Mouse (Mus musculus): ENCODE measurements at regions not wholly inside any gene's neighbourhood (a gene's known extent, or its start where the extent isn't known, plus 50 kb on each side); places are given as distances from the start of the nearest gene placed in this dataset.

DNA sequence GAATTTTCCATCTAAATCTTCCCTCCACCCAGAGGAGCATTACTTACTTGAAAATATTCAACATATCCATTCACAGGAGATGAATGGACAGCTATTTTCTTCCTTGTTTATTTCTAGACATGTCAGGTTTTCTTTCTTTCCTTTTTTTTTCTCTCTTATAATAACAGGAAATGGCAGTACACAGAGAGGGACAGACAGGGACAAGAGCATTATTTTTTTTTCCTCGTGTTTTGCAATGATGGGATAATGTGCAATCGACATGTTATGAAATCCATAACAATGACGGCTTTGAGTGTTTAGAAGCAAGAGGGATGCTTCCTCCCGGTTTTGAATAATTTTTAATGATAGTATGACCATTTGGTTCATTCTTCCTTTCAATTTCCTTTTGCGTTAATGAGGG, 86.6 kb upstream of the Gm765 start:
- DNase-seq, result no peak

- no peak for DNase-seq
These were observed 60.1 kb upstream of the Gm765 start for GRCm38 (mm10) chr6:98402605-98403004.

GRCm38 (mm10) chr6:98394589-98394988, 52.0 kb upstream of the Gm765 start:
- no peak for DNase-seq

All from cerebellum, adult 18-20 months (tissue).